Mouse (Mus musculus) kidney, adult 8-10 months (tissue): Measurements from ENCODE around the gene Cbfa2t2.
A peak's percentile ranks its signal among the peaks of the same experiment; 100 is the strongest.

Experiments
- DNase-seq, 2 experiments: peaks; one replicate each; pipeline ENCODE4 v3.0.0; 2022

Cbfa2t2 gene

GRCm38 (mm10) chr2:154539720-154540119, 103.4 kb downstream of the Cbfa2t2 start:
- DNase-seq: peak in 1 of 2 experiments; percentile 35

DNA sequence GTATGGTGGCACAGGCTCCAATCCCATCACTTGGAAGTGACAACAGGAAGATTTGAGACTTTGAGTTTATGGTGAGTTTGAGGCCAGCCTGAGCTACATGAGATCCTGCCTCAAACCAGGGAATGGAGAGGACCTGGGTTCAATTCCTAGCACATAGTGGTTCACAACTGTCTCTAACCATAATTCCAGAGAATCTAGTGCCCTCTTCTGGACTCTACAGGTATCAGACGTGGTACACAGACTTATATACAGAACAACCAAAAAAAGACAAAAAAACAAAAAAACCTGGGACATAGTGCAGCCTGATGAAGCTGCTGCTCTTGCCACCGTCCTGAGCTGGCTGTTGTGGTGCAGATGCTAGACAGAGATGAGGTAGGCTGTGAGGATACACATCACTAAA, 105.3 kb downstream of the Cbfa2t2 start:
- no peak for DNase-seq

DNA sequence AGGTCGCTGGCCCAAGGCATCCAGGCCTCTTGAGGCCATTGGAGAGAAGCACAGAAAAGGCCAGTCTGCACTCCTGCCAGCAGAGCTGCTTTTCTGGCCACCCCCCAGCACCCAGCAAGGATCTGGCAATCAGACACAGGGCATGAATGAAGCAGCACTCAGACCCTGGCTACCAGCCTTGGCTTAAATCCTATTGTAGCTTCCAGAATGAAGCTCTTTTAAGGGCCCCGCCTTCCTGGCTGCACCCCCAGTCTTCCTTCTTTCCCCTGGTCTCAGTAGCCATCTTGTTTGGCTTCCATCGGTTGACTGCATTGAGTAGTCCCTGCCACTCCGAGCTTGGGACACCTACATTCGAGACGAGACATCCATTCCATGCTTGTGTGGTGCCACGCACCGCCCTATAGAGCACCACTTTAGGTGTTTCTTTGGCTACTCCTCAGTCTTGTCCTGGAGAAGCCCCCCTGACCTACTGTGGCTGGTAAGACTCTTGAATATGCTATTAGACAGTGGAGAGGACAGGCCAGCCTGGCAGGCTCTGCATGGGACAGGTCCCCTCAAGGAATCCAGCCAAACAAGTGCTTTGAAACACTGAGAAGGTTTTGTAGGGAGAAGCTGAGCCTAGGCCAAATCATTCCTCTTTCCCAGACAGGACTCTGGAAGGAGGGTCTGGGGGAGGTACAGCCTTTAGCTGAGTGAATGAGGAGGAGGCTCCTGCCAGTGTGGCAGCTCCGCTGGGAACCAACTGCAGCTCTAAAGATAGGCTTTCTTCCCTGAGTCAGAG, 107.5 kb downstream of the Cbfa2t2 start:
- no peak for DNase-seq

GRCm38 (mm10) chr2:154546711-154547110, 110.4 kb downstream of the Cbfa2t2 start, which contains the start of gene 1700003F12Rik:
Gene 1700003F12Rik (plus strand): TSS chr2:154547085.
- DNase-seq: no peak

- DNase-seq: no peak
Measured at GRCm38 (mm10) chr2:154548688-154549087, 112.4 kb downstream of the Cbfa2t2 start.

DNA sequence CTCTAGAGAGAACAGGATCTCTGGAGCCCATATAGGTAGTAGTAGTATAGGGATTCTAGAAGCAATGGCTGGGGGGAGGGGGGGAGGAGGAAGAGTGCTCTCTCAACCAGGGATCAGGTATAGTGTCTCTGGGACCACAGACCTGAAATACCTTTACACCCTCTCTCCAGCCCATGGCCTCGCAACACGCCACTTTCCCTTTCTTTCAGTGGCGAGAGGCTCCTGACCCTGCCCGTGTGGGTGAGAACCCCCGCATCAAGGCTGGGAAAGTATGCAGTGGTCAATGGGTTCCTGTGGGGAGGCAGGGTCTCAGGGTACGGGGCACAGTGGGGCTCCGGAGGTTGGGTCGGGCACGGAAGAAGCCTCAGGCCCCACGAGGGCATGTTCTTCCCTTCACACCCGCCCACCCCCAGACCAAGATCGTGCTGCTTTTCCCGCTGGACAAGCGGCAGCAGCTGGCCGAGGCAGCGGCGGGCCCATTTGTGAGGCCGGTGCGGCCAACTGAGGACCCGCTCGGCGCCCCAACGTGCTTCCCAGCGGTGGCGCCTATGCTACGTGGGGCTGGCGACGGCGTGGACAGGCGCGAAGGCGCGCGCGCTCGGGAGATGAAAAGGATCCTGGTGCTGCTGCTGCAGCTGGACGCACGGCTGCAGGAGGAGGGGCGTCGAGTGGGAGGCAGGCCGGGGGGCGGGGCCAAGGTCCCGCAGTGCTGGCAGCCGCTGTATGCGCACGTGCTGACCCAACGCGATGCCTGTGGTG, 113.0 kb downstream of the Cbfa2t2 start:
- DNase-seq: peak; percentile 38 to 46

DNA sequence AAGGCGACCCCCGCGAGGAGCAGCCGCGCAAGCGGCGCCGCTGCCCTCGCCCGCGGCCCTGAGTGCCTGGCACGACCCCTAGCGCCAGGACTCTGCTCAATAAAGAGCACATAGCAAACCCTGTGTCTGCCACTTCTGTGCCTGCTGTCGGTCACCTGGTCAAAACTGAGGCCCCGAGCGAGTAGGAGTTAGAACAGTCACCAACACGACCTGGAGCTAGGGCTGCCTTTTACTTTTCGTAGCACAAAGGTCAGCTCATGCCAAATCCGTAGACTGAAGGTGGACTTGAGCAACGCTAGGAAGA, 113.6 kb downstream of the Cbfa2t2 start:
- DNase-seq: no peak

DNA sequence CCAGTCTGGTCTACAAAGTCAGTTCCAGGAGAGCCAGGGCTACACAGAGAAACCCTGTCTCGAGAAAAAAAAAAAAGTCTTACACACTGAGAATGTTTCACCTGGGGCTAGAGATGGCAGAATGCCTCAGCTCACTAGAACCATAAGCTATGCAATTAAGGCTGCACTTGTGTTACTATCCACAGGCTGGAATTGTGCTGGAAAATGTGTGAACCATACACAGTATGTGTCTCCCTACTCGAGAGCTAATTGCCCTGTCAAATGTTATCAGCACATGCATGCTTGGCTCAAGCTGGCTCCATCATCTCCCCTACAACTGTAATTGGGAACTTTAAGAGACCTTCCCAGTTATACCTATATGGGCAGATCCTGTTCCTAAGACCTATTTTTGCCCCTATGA, 114.7 kb downstream of the Cbfa2t2 start:
- DNase-seq: no peak

DNA sequence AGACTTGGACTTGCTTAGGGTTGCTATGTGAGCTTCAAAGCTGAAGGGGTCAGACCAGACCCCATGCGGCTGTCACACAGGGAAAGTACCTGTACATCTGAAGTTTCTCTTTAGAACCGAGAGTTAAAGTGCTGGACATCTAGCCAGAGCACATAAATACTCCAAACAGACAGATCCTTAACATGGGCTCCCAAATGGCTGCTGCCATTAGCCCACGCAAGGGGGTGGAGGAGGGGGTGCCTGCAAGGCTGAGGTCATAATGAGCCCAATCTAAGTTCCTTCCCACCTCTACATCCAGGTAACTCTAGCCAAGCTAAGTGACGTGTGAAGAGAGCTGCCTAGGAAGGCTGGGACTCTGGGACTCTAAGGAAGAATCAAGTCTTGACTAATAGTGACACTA, 115.2 kb downstream of the Cbfa2t2 start, which contains the start of gene Actl10:
Actl10 (plus strand) TSS at position 301 of the 400 bp plus-strand sequence.
- DNase-seq: no peak

- no peak for DNase-seq
Measured at GRCm38 (mm10) chr2:154551927-154552326, 115.6 kb downstream of the Cbfa2t2 start.

- DNase-seq: peak; percentile 38 to 64
Measured at GRCm38 (mm10) chr2:154552424-154552907, 116.2 kb downstream of the Cbfa2t2 start.

DNA sequence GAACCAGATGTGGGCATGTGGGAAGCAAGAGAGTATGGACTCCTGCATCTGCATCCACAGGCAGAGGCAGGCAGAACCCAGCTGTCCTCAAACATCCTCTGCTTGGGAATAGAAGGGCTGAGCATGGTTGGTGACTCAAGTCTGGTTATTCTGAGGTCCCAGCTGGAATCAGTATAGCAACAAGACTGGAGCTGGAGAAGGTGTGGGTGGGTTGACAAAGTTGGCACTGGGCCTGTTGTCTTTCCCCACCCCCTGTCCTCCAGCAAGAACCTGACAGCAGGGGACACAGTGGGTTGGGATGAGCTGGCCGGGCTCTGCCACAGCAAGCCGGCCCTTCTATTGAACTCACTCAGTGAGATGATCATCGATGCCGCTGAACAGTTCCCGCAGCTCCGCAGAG, 119.0 kb downstream of the Cbfa2t2 start:
- no peak for DNase-seq

GRCm38 (mm10) chr2:154557184-154557832, 121.0 kb downstream of the Cbfa2t2 start:
- no peak for DNase-seq

GRCm38 (mm10) chr2:154558264-154559039, 122.2 kb downstream of the Cbfa2t2 start, which contains the start of gene Necab3:
Gene Necab3 (minus strand): TSS chr2:154558890.
- no peak for DNase-seq

DNA sequence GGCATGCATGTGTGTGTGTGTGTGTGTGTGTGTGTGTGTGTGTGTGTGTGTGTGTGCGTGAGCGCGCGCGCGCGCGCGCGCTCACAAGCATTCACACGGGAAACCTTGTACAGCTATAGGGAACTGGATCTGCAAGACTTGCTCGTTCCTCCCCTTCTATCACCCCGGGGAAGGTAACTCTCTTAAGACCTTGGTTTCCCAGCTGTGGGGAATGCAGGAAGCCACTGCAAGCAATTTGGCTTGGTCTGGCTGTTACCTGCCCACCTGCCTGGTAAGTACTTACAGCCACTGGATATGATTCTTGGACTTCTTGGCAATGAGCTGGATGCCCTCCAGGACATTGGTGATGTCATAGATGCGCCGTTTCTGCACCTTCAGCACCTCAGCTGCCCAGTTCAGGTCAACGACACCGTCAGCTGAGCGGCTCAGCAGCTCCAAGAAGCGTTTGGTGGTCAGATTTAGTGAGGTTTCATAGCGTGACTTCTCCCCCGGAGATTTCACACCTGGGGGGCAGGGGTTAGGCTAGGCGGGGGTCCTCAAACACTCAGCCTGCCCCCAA, 127.4 kb downstream of the Cbfa2t2 start:
- DNase-seq: peak; percentile 78 to 83

- DNase-seq: no peak
Measured at GRCm38 (mm10) chr2:154565562-154565961, 129.3 kb downstream of the Cbfa2t2 start.

GRCm38 (mm10) chr2:154566641-154567040, 130.4 kb downstream of the Cbfa2t2 start:
- DNase-seq: peak; percentile 37 to 42

- peak in 1 of 2 experiments; percentile 25 for DNase-seq
Measured at GRCm38 (mm10) chr2:154567766-154568165, 131.5 kb downstream of the Cbfa2t2 start.

DNA sequence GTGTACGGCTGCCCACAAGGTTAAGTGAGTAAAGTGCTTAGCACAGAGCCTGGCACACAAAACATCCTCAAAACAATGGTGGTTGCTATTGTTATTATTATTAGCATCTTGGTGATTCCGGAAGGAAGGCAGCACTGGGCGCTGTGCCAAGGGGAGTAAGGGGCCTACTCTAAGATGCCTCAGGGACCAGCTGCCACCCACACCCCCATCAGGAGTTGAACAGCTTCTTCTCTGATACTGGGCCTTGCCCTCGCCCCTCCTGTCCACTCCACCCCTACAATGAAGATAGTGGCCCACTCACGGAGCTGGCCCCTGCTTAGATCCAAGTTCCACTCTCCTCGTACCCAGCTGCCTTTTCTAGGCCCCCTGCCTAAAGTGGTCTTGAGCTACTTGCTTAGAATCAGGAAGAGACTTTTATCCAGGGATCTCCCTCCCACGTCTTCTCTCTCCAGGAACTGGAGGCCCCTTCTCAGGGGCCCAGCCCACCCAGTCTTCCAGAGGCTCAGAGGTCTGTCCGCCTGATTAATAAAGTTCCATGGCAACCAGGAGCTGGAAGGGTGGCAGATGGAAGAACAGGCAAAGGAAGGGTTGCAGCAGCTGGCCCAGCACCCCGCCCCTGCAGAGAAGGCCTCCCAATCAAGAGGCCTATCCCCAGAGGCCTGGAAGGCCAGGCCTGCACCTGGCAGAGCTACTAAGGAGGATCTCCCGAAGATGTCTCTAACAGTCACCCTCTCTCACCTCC, 132.2 kb downstream of the Cbfa2t2 start:
- no peak for DNase-seq

GRCm38 (mm10) chr2:154569071-154569748, 132.9 kb downstream of the Cbfa2t2 start:
- DNase-seq: peak in 1 of 2 experiments; percentile 43

- peak; percentile 91 to 92 for DNase-seq
Measured at GRCm38 (mm10) chr2:154569836-154570286, 133.6 kb downstream of the Cbfa2t2 start, which contains the start of gene E2f1. Gene E2f1 (minus strand): TSS chr2:154569892.
